Mouse (Mus musculus): ENCODE data around the gene Sprr2f. TPM values are rescaled to one million over a fixed set of nuclear protein-coding genes. Genes with fewer than 3 reads are reported as not detected.
A peak's percentile ranks its signal among the peaks of the same experiment; 100 is the strongest.

The Sprr2f gene
- 14.5 and 17.1 TPM in 2 replicates for polyA plus RNA-seq (2014; fragmentation: Nextera tagmentation; extraction: Ambion mirVana)

DNA sequence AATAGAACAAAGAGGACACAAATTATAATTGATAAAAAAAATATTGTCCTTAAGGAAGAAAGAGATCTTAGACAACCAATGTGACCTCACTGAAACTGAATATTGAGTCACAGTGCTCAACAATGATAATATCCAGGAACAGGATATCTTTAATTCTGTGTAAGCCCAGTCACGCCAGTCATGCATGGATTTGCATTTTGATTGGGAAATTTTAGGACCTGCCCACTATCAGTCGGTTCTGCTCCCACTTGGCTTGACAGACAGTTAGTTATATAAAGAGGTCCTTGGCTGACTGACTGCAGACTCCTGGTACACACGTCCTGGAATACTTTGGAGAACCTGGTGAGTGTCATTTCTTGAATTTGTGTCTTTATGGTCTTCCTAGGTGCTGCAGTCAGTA, at the start of gene Sprr2f:
TSS of gene Sprr2f (plus strand) at position 301 of the 400 bp plus-strand sequence.
- Histone ChIP-seq H3K4me1 (ENCODE audit: control insufficient read depth, insufficient read depth, low read length) (0 out of 2 replicates have a peak, but pooled peaks cover 2% of the 10 kb centered on the region), H3K9ac (ENCODE audit: low read depth, low read length) (no peak within 1 kb of the TSS), H3K27me3 (ENCODE audit: control insufficient read depth, insufficient read depth, low read length) (no peaks in the 10 kb centered on the region), H3K4me2 (replicated peaks; ENCODE audit: low read depth, low read length) (no peak within 1 kb of the TSS), H3K36me3 (ENCODE audit: control insufficient read depth, insufficient read depth, low read length) (no peaks in the 10 kb centered on the region), H3K9me3 (ENCODE audit: control insufficient read depth, low read length) (no peaks in the 10 kb centered on the region), H3K4me3 (ENCODE audit: low read length) (no peak within 1 kb of the TSS), H3K27ac (ENCODE audit: low read depth, low read length) (no peak within 1 kb of the TSS)
- WGBS: 68% methylated on average over 3 of the region's 3 CpGs
- no peak for ATAC-seq (ENCODE audit: low FRiP score, low TSS enrichment)

DNA sequence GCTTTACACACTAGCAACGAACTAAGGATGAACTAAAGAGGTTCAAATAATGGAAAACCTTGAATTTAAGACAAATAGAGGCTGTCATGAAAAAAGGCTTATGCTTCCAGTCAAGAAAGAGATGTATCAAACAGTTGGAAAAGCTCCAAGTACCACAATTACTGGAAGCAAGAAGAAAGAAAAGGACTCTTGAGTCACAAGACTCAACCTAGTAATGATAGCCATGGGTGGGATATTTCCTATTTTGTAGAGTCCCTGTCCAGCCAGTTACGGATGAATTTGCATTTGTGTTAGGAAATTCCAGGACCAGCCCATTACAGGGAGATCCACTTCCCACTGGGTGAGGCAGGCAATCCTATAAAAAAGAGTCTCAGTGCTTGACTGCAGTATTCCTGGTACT, 48.7 kb upstream of the Sprr2f start, which contains the start of gene Sprr2b:
TSS of gene Sprr2b (plus strand) at position 301 of the 400 bp plus-strand sequence.
- no peaks in the 10 kb centered on the region for H3K36me3 ChIP-seq (ENCODE audit: control insufficient read depth, insufficient read depth, low read length)
- no peak within 1 kb of the TSS for H3K9ac ChIP-seq (ENCODE audit: low read depth, low read length)
- WGBS: 83% methylated on average over 2 of the region's 2 CpGs
- no peak within 1 kb of the TSS for H3K4me2 ChIP-seq (replicated peaks; ENCODE audit: low read depth, low read length)
- no peaks in the 10 kb centered on the region for H3K9me3 ChIP-seq (ENCODE audit: control insufficient read depth, low read length)
- no peaks in the 10 kb centered on the region for H3K27me3 ChIP-seq (ENCODE audit: control insufficient read depth, insufficient read depth, low read length)
- ATAC-seq (ENCODE audit: low FRiP score, low TSS enrichment): no peak
- no peak within 1 kb of the TSS for H3K27ac ChIP-seq (ENCODE audit: low read depth, low read length)
- no peak within 1 kb of the TSS for H3K4me3 ChIP-seq (ENCODE audit: low read length)
- H3K4me1 ChIP-seq (ENCODE audit: control insufficient read depth, insufficient read depth, low read length): no peaks in the 10 kb centered on the region

DNA sequence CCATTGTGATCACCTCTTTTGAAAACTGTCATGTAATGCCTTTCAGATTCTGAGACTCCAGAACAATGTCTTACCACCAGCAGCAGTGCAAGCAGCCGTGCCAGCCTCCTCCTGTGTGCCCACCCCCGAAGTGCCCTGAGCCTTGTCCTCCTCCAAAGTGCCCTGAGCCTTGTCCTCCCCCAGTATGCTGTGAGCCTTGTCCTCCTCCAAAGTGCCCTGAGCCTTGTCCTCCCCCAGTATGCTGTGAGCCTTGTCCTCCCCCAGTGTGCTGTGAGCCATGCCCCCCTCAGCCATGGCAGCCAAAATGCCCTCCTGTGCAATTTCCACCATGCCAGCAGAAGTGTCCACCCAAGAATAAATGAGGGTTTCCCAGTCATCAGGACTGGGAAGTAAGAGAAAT, 47.6 kb upstream of the Sprr2f start:
- peak; percentile 73 for ATAC-seq (ENCODE audit: low FRiP score, low TSS enrichment)
- Histone ChIP-seq H3K9me3 (ENCODE audit: control insufficient read depth, low read length) (no peaks in the 10 kb centered on the region), H3K9ac (ENCODE audit: low read depth, low read length) (no peak overlapping the region), H3K4me3 (ENCODE audit: low read length) (no peak overlapping the region), H3K27ac (ENCODE audit: low read depth, low read length) (no peak overlapping the region), H3K27me3 (ENCODE audit: control insufficient read depth, insufficient read depth, low read length) (no peaks in the 10 kb centered on the region), H3K4me1 (ENCODE audit: control insufficient read depth, insufficient read depth, low read length) (no peaks in the 10 kb centered on the region), H3K4me2 (replicated peaks; ENCODE audit: low read depth, low read length) (no peak overlapping the region), H3K36me3 (ENCODE audit: control insufficient read depth, insufficient read depth, low read length) (no peaks in the 10 kb centered on the region)
- WGBS: 39% methylated on average over 2 of the region's 2 CpGs

DNA sequence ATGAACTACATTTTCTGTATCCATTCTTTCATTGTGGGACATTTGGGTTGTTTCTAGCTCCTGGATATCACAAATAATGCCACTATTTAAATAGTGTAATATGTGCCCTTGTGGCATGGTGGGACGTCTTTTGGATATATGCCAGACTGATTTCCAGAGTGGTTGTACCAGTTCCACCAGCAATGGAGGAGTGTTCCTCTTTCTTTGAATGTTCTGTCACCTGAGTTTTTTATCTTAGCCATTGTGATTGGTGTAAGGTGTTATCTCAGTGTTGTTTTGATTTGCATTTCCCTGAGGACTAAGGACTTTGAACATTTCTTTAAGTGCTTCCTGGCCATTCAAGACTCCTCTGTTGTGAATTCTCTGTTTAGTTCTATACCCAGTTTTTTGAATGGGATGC, 28.7 kb upstream of the Sprr2f start:
- no peaks in the 10 kb centered on the region for H3K36me3 ChIP-seq (ENCODE audit: control insufficient read depth, insufficient read depth, low read length)
- no peaks in the 10 kb centered on the region for H3K4me1 ChIP-seq (ENCODE audit: control insufficient read depth, insufficient read depth, low read length)
- no peak overlapping the region for H3K4me3 ChIP-seq (ENCODE audit: low read length)
- 81% methylated on average over 1 of the region's 1 CpGs for WGBS
- H3K27me3 ChIP-seq (ENCODE audit: control insufficient read depth, insufficient read depth, low read length): no peaks in the 10 kb centered on the region
- H3K9ac ChIP-seq (ENCODE audit: low read depth, low read length): no peak overlapping the region
- no peaks in the 10 kb centered on the region for H3K9me3 ChIP-seq (ENCODE audit: control insufficient read depth, low read length)
- ATAC-seq (ENCODE audit: low FRiP score, low TSS enrichment): no peak
- H3K27ac ChIP-seq (ENCODE audit: low read depth, low read length): no peak overlapping the region
- H3K4me2 ChIP-seq (replicated peaks; ENCODE audit: low read depth, low read length): no peak overlapping the region

DNA sequence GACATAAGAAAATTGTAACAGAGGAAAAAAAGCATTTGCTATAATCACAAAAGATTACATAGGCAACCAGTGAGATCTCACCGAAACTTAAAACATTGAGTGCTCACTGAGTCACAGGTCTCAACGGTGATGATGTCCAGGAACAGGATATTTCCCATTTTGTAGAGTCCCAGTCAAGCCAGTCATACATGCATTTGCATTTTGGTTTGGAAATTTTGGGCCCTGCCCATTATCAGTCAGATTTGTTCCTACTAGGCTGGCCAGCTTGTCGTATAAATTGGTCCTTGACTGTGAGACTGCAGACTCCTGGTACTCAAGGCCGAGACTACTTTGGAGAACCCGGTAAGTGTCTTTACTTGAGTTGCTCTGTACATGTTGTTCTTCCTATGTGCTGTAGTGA, 26.1 kb upstream of the Sprr2f start, which contains the start of gene Sprr2d:
TSS of gene Sprr2d (plus strand) at position 301 of the 400 bp plus-strand sequence.
- Histone ChIP-seq H3K36me3 (ENCODE audit: control insufficient read depth, insufficient read depth, low read length) (no peaks in the 10 kb centered on the region), H3K9ac (ENCODE audit: low read depth, low read length) (no peak within 1 kb of the TSS), H3K4me3 (ENCODE audit: low read length) (no peak within 1 kb of the TSS), H3K27me3 (ENCODE audit: control insufficient read depth, insufficient read depth, low read length) (no peaks in the 10 kb centered on the region), H3K4me1 (ENCODE audit: control insufficient read depth, insufficient read depth, low read length) (no peaks in the 10 kb centered on the region), H3K27ac (ENCODE audit: low read depth, low read length) (no peak within 1 kb of the TSS), H3K4me2 (replicated peaks; ENCODE audit: low read depth, low read length) (no peak within 1 kb of the TSS), H3K9me3 (ENCODE audit: control insufficient read depth, low read length) (no peaks in the 10 kb centered on the region)
- ATAC-seq (ENCODE audit: low FRiP score, low TSS enrichment): no peak
- 95% methylated on average over 5 of the region's 5 CpGs for WGBS

DNA sequence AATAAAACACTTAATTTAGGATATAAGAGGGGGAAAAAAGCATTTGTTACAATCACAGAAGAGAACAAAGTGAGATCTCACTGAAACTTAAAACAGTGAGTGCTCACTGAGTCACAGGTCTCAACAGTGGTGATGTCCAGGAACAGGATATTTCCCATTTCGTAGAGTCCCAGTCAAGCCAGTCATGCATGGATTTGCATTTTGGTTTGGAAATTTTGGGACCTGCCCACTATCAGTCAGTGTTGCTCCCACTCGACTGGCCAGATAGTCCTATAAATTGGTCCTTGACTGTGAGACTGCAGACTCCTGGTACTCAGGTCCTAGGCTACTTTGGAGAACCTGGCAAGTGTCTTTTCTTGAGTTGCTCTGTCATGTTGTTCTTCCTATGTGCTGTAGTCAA, 13.1 kb upstream of the Sprr2f start, which contains the start of gene Sprr2e:
TSS of gene Sprr2e (plus strand) at position 301 of the 400 bp plus-strand sequence.
- H3K27me3 ChIP-seq (ENCODE audit: control insufficient read depth, insufficient read depth, low read length): no peaks in the 10 kb centered on the region
- 89% methylated on average over 2 of the region's 2 CpGs for WGBS

DNA sequence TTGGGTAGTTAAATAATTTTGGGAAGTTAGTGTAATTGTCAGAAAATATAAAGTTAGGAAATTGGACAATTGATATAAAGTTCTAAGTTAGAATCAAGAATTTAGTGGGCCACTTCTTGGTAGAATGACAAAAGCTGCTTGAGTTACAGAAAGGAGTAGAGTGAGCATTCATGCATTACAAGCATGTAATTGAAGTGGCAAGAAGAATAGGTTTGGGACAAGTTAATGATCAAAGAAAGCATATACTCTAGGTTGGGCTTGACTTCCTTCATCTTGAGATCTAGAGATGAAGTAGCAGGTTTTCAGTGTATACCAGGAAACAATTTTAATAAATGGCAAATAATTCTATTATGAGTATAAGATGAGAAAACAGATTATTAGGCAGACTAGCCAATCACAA, 3.4 kb upstream of the Sprr2f start:
- ATAC-seq (ENCODE audit: low FRiP score, low TSS enrichment): peak; percentile 84; the same call in 1 of the 2 replicates
- Histone ChIP-seq H3K36me3 (ENCODE audit: control insufficient read depth, insufficient read depth, low read length) (no peaks in the 10 kb centered on the region), H3K27me3 (ENCODE audit: control insufficient read depth, insufficient read depth, low read length) (no peaks in the 10 kb centered on the region), H3K4me3 (ENCODE audit: low read length) (no peak overlapping the region), H3K9me3 (ENCODE audit: control insufficient read depth, low read length) (0 out of 2 replicates have a peak, but pooled peaks cover 3% of the 10 kb centered on the region), H3K27ac (ENCODE audit: low read depth, low read length) (no peak overlapping the region; the same call in 1 of the 2 replicates), H3K9ac (ENCODE audit: low read depth, low read length) (no peak overlapping the region), H3K4me1 (ENCODE audit: control insufficient read depth, insufficient read depth, low read length) (0 out of 2 replicates have a peak, but pooled peaks cover 2% of the 10 kb centered on the region), H3K4me2 (replicated peaks; ENCODE audit: low read depth, low read length) (no peak overlapping the region)

More for the DNA sequence above, 13.1 kb upstream of the Sprr2f start, which contains the start of gene Sprr2e:
- no peak for ATAC-seq (ENCODE audit: low FRiP score, low TSS enrichment)
- Histone ChIP-seq H3K4me3 (ENCODE audit: low read length) (no peak within 1 kb of the TSS), H3K27ac (ENCODE audit: low read depth, low read length) (no peak within 1 kb of the TSS), H3K4me1 (ENCODE audit: control insufficient read depth, insufficient read depth, low read length) (no peaks in the 10 kb centered on the region), H3K36me3 (ENCODE audit: control insufficient read depth, insufficient read depth, low read length) (no peaks in the 10 kb centered on the region), H3K9ac (ENCODE audit: low read depth, low read length) (no peak within 1 kb of the TSS), H3K4me2 (replicated peaks; ENCODE audit: low read depth, low read length) (no peak within 1 kb of the TSS), H3K9me3 (ENCODE audit: control insufficient read depth, low read length) (no peaks in the 10 kb centered on the region)

DNA sequence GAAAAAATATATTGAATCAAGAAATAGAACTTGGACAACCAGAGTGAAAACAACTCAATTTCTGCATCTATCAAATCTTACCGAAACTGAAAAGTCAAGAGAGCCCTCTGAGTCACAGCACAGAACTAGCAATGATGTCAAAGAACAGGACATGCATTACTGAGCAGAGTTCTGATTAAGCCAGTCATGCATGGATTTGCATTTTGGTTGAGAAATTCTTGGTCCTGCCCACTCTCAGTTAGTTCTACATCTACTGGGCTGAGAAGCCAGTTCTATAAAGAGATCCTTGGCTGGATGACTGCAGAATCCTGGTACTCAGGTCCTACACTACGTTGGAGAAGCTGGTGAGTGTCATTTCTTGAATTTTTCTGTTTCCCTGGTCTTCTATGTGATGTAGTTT, 8.6 kb downstream of the Sprr2f start:
- Histone ChIP-seq H3K4me2 (replicated peaks; ENCODE audit: low read depth, low read length) (no peak overlapping the region), H3K4me1 (ENCODE audit: control insufficient read depth, insufficient read depth, low read length) (no peaks in the 10 kb centered on the region), H3K9ac (ENCODE audit: low read depth, low read length) (no peak overlapping the region), H3K27me3 (ENCODE audit: control insufficient read depth, insufficient read depth, low read length) (no peaks in the 10 kb centered on the region), H3K9me3 (ENCODE audit: control insufficient read depth, low read length) (no peaks in the 10 kb centered on the region), H3K27ac (ENCODE audit: low read depth, low read length) (no peak overlapping the region), H3K4me3 (ENCODE audit: low read length) (no peak overlapping the region), H3K36me3 (ENCODE audit: control insufficient read depth, insufficient read depth, low read length) (no peaks in the 10 kb centered on the region)
- 72% methylated on average over 2 of the region's 2 CpGs for WGBS
- no peak for ATAC-seq (ENCODE audit: low FRiP score, low TSS enrichment)

DNA sequence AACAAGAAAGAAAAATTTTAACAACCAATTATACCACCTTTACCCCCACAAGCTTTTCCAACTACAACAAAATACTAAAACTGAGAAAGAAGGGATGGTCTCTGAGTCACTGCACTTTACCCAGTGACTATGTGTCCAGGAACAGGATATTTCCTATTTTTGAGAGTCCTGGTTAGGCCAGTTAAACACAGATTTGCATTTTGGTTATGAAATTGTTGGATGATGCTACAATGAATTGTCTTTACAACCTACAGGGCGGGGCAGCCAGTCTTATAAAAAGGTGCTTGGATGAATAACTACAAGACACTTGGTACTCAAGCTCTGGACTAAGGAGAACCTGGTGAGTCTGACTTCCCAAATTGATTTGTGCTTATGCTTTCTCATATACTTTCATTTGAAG, 20.4 kb downstream of the Sprr2f start, which contains the start of gene Sprr2h:
TSS of gene Sprr2h (plus strand) at position 301 of the 400 bp plus-strand sequence.
- H3K4me1 ChIP-seq (ENCODE audit: control insufficient read depth, insufficient read depth, low read length): no peaks in the 10 kb centered on the region
- H3K4me3 ChIP-seq (ENCODE audit: low read length): no peak within 1 kb of the TSS
- H3K4me2 ChIP-seq (replicated peaks; ENCODE audit: low read depth, low read length): no peak within 1 kb of the TSS
- no peaks in the 10 kb centered on the region for H3K9me3 ChIP-seq (ENCODE audit: control insufficient read depth, low read length)
- ATAC-seq (ENCODE audit: low FRiP score, low TSS enrichment): no peak
- no peak within 1 kb of the TSS for H3K9ac ChIP-seq (ENCODE audit: low read depth, low read length)
- WGBS: 86% methylated on average over 1 of the region's 1 CpGs
- no peaks in the 10 kb centered on the region for H3K36me3 ChIP-seq (ENCODE audit: control insufficient read depth, insufficient read depth, low read length)
- H3K27me3 ChIP-seq (ENCODE audit: control insufficient read depth, insufficient read depth, low read length): no peaks in the 10 kb centered on the region
- no peak within 1 kb of the TSS for H3K27ac ChIP-seq (ENCODE audit: low read depth, low read length)

Data from kidney, embryonic 14.5 days (tissue).